Mouse (Mus musculus) intestine, embryonic 14.5 days (tissue): ENCODE results near the gene Sgcd. TPM values are rescaled to one million over a fixed set of nuclear protein-coding genes. Genes with fewer than 3 reads are reported as not detected.

Experiments
- ATAC-seq: fragments of 200-750 bp; cut with Nextera tagmentation; replicated peaks from 2 replicates; pipeline ENCODE4 v1.8.0; 2017; ENCODE audit warnings: low read depth, moderate number of reproducible peaks, moderate TSS enrichment, moderate library complexity; ENCODE audit not compliant: low FRiP score, low TSS enrichment
- DNase-seq: peaks from one replicate; pipeline ENCODE4 v3.0.0-alpha.2; 2018; ENCODE audit warnings: low spot score
- H3K27ac ChIP-seq: fragments of 300-500 bp; sonication (generic); 2 replicates; pipeline ENCODE4 v1.5.1; 2014; ENCODE audit warnings: low read depth, mild to moderate bottlenecking, control low read depth
- H3K27me3 ChIP-seq: fragments of 300-500 bp; sonication (generic); replicated peaks from 2 replicates; pipeline ENCODE4 v1.6.1; 2014; ENCODE audit warnings: low read length, control low read depth; ENCODE audit not compliant: control insufficient read depth, insufficient read depth
- H3K36me3 ChIP-seq: fragments of 300-500 bp; sonication (generic); 2 replicates; pipeline ENCODE4 v1.6.1; 2014; ENCODE audit warnings: low read length, control low read depth; ENCODE audit not compliant: control insufficient read depth, insufficient read depth
- H3K4me1 ChIP-seq: fragments of 300-500 bp; sonication (generic); replicated peaks from 2 replicates; pipeline ENCODE4 v1.6.1; 2014; ENCODE audit warnings: low read length, control low read depth, mixed read lengths; ENCODE audit not compliant: control insufficient read depth, insufficient read depth
- H3K4me2 ChIP-seq: fragments of 300-500 bp; sonication (generic); 2 replicates; pipeline ENCODE4 v1.6.1; 2014; ENCODE audit warnings: low read length
- H3K4me3 ChIP-seq: fragments of 300-500 bp; sonication (generic); 2 replicates; pipeline ENCODE4 v1.5.1; 2014; ENCODE audit warnings: low read depth, low read length, control low read depth, mixed read lengths
- H3K9ac ChIP-seq: fragments of 300-500 bp; sonication (generic); 2 replicates; pipeline ENCODE4 v1.6.1; 2014; ENCODE audit warnings: mild to moderate bottlenecking, low read length
- H3K9me3 ChIP-seq: fragments of 300-500 bp; sonication (generic); 2 replicates; pipeline ENCODE4 v1.6.1; 2016; ENCODE audit warnings: low read length, control low read depth; ENCODE audit not compliant: control insufficient read depth
- WGBS: fragments of 180-500 bp; shearing (Covaris S2); extraction: QIAGEN DNeasy Blood & Tissue Kit; methylation state at CpG from one replicate; pipeline ENCODE4 v1.1.7; 2014; 5-methylcytosine and 5-hydroxymethylcytosine counted together
- polyA plus RNA-seq: library from polyadenylated mRNA; unstranded; fragments of >200 nt; fragmentation: Nextera tagmentation; extraction: Ambion mirVana; gene quantifications from 2 replicates; pipeline ENCODE4 v1.2.1, GENCODE M21; 2014

Sgcd gene
- polyA plus RNA-seq, 1 experiment from 2014 or later = 4.3 TPM

GRCm38 (mm10) chr11:47149607-47150006 is 839.2 kb downstream of the Sgcd start:
- Histone ChIP-seq H3K27me3 (no peaks in the 10 kb centered on the region), H3K9ac (no peak overlapping the region), H3K9me3 (no peaks in the 10 kb centered on the region), H3K4me2 (no peak overlapping the region), H3K27ac (no peak overlapping the region), H3K4me1 (no peaks in the 10 kb centered on the region), H3K4me3 (no peak overlapping the region), H3K36me3 (no peaks in the 10 kb centered on the region)
- WGBS = 86% methylated on average over 9 of the region's 9 CpGs
- DNase-seq = no peak
- no peak for ATAC-seq

- H3K36me3 ChIP-seq = no peaks in the 10 kb centered on the region
- no peak overlapping the region for H3K9ac ChIP-seq
- ATAC-seq = no peak
- DNase-seq = no peak
- no peaks in the 10 kb centered on the region for H3K4me1 ChIP-seq
- no peak overlapping the region for H3K4me3 ChIP-seq
- WGBS = 82% methylated on average over 2 of the region's 2 CpGs
- H3K4me2 ChIP-seq = no peak overlapping the region
- H3K27ac ChIP-seq = no peak overlapping the region
- H3K27me3 ChIP-seq = no peaks in the 10 kb centered on the region
- no peaks in the 10 kb centered on the region for H3K9me3 ChIP-seq
Observed at GRCm38 (mm10) chr11:47139867-47140266, 848.9 kb downstream of the Sgcd start.

- H3K4me1 ChIP-seq = no peaks in the 10 kb centered on the region
- H3K36me3 ChIP-seq = no peaks in the 10 kb centered on the region
- no peaks in the 10 kb centered on the region for H3K27me3 ChIP-seq
- DNase-seq = no peak
- no peak for ATAC-seq
- no peak overlapping the region for H3K9ac ChIP-seq
- no peak overlapping the region for H3K27ac ChIP-seq
- WGBS = 66% methylated on average over 1 of the region's 1 CpGs
- no peaks in the 10 kb centered on the region for H3K9me3 ChIP-seq
- no peak overlapping the region for H3K4me3 ChIP-seq
- H3K4me2 ChIP-seq = no peak overlapping the region
Observed at GRCm38 (mm10) chr11:47139271-47139670, 849.5 kb downstream of the Sgcd start.

GRCm38 (mm10) chr11:47132410-47132809 is 856.4 kb downstream of the Sgcd start:
- H3K4me2 ChIP-seq = no peak overlapping the region
- no peaks in the 10 kb centered on the region for H3K9me3 ChIP-seq
- H3K27me3 ChIP-seq = no peaks in the 10 kb centered on the region
- H3K36me3 ChIP-seq = no peaks in the 10 kb centered on the region
- H3K9ac ChIP-seq = no peak overlapping the region
- 89% methylated on average over 6 of the region's 6 CpGs for WGBS
- no peaks in the 10 kb centered on the region for H3K4me1 ChIP-seq
- no peak overlapping the region for H3K27ac ChIP-seq
- no peak for ATAC-seq
- no peak overlapping the region for H3K4me3 ChIP-seq
- no peak for DNase-seq

GRCm38 (mm10) chr11:47130432-47130831 is 858.3 kb downstream of the Sgcd start:
- H3K4me3 ChIP-seq = no peak overlapping the region
- no peaks in the 10 kb centered on the region for H3K4me1 ChIP-seq
- WGBS = 56% methylated on average over 3 of the region's 3 CpGs
- H3K36me3 ChIP-seq = no peaks in the 10 kb centered on the region
- H3K9ac ChIP-seq = no peak overlapping the region
- H3K27me3 ChIP-seq = no peaks in the 10 kb centered on the region
- H3K9me3 ChIP-seq = no peaks in the 10 kb centered on the region
- no peak overlapping the region for H3K27ac ChIP-seq
- no peak overlapping the region for H3K4me2 ChIP-seq
- ATAC-seq (no peak), DNase-seq (no peak)

- Histone ChIP-seq H3K27me3 (no peaks in the 10 kb centered on the region), H3K27ac (no peak overlapping the region), H3K9ac (no peak overlapping the region), H3K4me3 (no peak overlapping the region), H3K36me3 (no peaks in the 10 kb centered on the region), H3K4me2 (no peak overlapping the region), H3K4me1 (no peaks in the 10 kb centered on the region), H3K9me3 (no peaks in the 10 kb centered on the region)
- DNase-seq (no peak), ATAC-seq (no peak)
- WGBS = 36% methylated on average over 7 of the region's 7 CpGs
Observed at GRCm38 (mm10) chr11:47129992-47130391, 858.8 kb downstream of the Sgcd start.

- ATAC-seq (no peak), DNase-seq (no peak)
Observed at GRCm38 (mm10) chr11:47129166-47129565, 859.6 kb downstream of the Sgcd start.

GRCm38 (mm10) chr11:47128331-47128730 is 860.4 kb downstream of the Sgcd start:
- H3K9ac ChIP-seq = no peak overlapping the region
- no peaks in the 10 kb centered on the region for H3K36me3 ChIP-seq
- H3K4me1 ChIP-seq = no peaks in the 10 kb centered on the region
- 82% methylated on average over 3 of the region's 3 CpGs for WGBS
- no peak for DNase-seq
- no peak overlapping the region for H3K27ac ChIP-seq
- H3K4me2 ChIP-seq = no peak overlapping the region
- no peaks in the 10 kb centered on the region for H3K9me3 ChIP-seq
- no peaks in the 10 kb centered on the region for H3K27me3 ChIP-seq
- no peak for ATAC-seq
- H3K4me3 ChIP-seq = no peak overlapping the region

More at GRCm38 (mm10) chr11:47129166-47129565, 859.6 kb downstream of the Sgcd start:
- no peaks in the 10 kb centered on the region for H3K27me3 ChIP-seq
- no peak overlapping the region for H3K9ac ChIP-seq
- H3K4me3 ChIP-seq = no peak overlapping the region
- H3K27ac ChIP-seq = no peak overlapping the region
- H3K36me3 ChIP-seq = no peaks in the 10 kb centered on the region
- H3K4me1 ChIP-seq = no peaks in the 10 kb centered on the region
- no peak overlapping the region for H3K4me2 ChIP-seq
- WGBS = 84% methylated on average over 1 of the region's 1 CpGs
- no peaks in the 10 kb centered on the region for H3K9me3 ChIP-seq

- DNase-seq (no peak), ATAC-seq (no peak)
- H3K27ac ChIP-seq = no peak overlapping the region
- WGBS = 46% methylated on average over 1 of the region's 1 CpGs
- no peaks in the 10 kb centered on the region for H3K27me3 ChIP-seq
- no peak overlapping the region for H3K4me3 ChIP-seq
- no peaks in the 10 kb centered on the region for H3K4me1 ChIP-seq
- no peak overlapping the region for H3K9ac ChIP-seq
- no peaks in the 10 kb centered on the region for H3K9me3 ChIP-seq
- H3K4me2 ChIP-seq = no peak overlapping the region
- H3K36me3 ChIP-seq = no peaks in the 10 kb centered on the region
Observed at GRCm38 (mm10) chr11:47120874-47121273, 867.9 kb downstream of the Sgcd start.
